Mouse (Mus musculus) heart, postnatal 36 days (tissue): Measurements from ENCODE around the gene Dusp28. TPM values are rescaled to one million over a fixed set of nuclear protein-coding genes. Genes with fewer than 3 reads are reported as not detected.

Source experiments
- DNase-seq, 2 experiments: peaks; one replicate each; pipeline ENCODE4 v3.0.0; 2021 to 2022
- intact Hi-C: fragments of 180-260 bp; cut with DNase I; formaldehyde crosslinking; loops from one replicate; pipeline ENCODE4 v1.15.1; 2025
- total RNA-seq, 2 experiments: library from RNA; stranded (reverse); gene quantifications; 2 replicates each; pipeline ENCODE4 v1.2.3; 2021

The Dusp28 gene
- total RNA-seq, 2 experiments from 2014 or later, result 12.3 to 13.9 TPM

DNA sequence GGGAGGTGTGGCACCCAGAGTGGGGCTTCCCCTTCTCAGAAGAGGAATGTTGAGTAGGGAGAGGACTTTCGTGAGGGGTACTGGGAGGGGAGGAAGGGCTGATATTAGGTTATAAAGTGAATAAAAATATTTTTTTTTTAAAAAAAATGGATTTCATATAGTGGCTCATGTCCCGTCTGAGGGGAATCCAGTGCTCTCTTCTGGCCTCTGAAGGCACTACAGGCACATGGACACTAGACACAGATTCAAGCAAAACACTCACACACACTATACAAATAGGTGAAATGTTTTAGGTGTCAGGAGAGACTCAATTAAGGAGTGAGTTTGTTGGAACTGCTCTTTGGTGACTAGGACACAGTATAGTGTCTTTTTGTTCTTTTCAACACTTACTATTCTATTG lies 29.2 kb downstream of the Dusp28 start:
- intact Hi-C loops, result loop anchor here (2.0 kb wide), 1 partner anchor 25 kb away; the partner anchor contains the start of gene Rnpepl1
- DNase-seq, result no peak

GRCm38 (mm10) chr1:92936467-92936866 lies 29.7 kb downstream of the Dusp28 start:
- intact Hi-C loops, result no loop called here
- no peak for DNase-seq

DNA sequence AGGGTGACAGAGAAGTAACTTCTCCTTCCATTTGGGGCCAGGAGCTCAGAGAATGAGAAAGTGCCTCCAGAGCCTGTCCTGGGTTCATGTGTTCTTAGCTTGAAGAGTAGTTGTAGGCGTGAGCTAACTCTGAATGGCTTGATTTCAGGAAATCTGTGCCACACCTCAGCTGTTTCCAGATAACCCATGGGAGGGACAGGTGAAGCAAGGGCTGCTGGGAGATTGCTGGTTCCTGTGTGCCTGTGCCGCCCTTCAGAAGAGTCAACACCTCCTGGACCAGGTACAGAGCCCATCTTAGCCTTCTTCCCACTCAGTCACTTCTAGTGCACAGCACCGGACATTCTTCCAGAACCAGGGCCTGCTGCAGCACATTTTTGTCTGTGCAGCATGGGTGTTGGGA lies 31.0 kb downstream of the Dusp28 start:
- intact Hi-C loops, result no loop called here
- DNase-seq, result no peak

GRCm38 (mm10) chr1:92939746-92940145 lies 33.0 kb downstream of the Dusp28 start:
- no peak for DNase-seq
- intact Hi-C loops, result no loop called here

- intact Hi-C loops, result no loop called here
- no peak for DNase-seq
Observed at GRCm38 (mm10) chr1:92943219-92943989, 36.6 kb downstream of the Dusp28 start.

- intact Hi-C loops, result no loop called here
- no peak for DNase-seq
Observed at GRCm38 (mm10) chr1:92947966-92948365, 41.2 kb downstream of the Dusp28 start.

DNA sequence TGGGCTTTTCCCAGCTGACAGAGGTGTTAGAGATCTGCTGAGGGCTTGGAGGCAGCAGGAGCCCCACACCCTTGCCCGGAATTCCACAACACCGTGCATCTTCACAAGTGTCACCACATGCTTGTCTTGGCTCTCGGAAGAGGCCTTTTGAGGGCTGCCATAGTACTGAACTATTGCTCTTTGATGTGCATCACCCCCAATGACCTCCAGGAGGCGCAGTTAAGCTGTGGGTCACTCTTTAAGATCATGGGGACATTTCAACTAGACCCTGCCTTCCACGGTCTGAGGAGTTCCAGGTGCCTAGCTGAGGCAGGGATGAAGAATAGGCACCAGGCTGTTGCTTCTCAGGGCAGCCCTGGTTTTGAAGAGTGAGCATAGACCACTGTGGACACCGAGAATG lies 42.6 kb downstream of the Dusp28 start:
- intact Hi-C loops, result no loop called here
- DNase-seq, result peak in 1 of 2 experiments; percentile 26

- intact Hi-C loops, result loop anchor here (5.0 to 10.0 kb wide), 2 partner anchors 132 to 394 kb away; partner anchors contain the start of genes Pask and Ppp1r7
- DNase-seq, result no peak
Observed at GRCm38 (mm10) chr1:92950607-92951006, 43.8 kb downstream of the Dusp28 start, which contains the start of gene Gpr35. Gene Gpr35 (plus strand): TSS chr1:92950865.

- no peak for DNase-seq
- intact Hi-C loops, result loop anchor here (5.0 to 10.0 kb wide), 2 partner anchors 129 to 391 kb away; partner anchors contain the start of genes Pask and Ppp1r7
Observed at GRCm38 (mm10) chr1:92953641-92954040, 46.9 kb downstream of the Dusp28 start.

GRCm38 (mm10) chr1:92956571-92957335 lies 50.0 kb downstream of the Dusp28 start:
- DNase-seq, result peak; percentile 78 to 81
- intact Hi-C loops, result loop anchor here (1.0 to 10.0 kb wide), 4 partner anchors 55 to 388 kb away; partner anchors contain the start of genes Pask and Ppp1r7

Other genes starting within 250 kb of the Dusp28 start
- gene Gpc1, start 75.3 kb upstream of the Dusp28 start, total RNA-seq, result 100 to 1,000 TPM; 425 to 453 TPM
- gene Ankmy1, start 4.1 kb upstream of the Dusp28 start, total RNA-seq, result not detected
- 10 to 100 TPM; 79.4 to 82.5 TPM for gene Rnpepl1, start 3.8 kb downstream of the Dusp28 start, total RNA-seq
- 1 to 10 TPM; 8.0 to 8.2 TPM for gene Capn10, start 27.4 kb downstream of the Dusp28 start, total RNA-seq
- under 1 TPM; 0.36 to 0.41 TPM for gene Gpr35, start 43.9 kb downstream of the Dusp28 start, total RNA-seq
- not detected for gene Aqp12, start 99.4 kb downstream of the Dusp28 start, total RNA-seq
- gene Kif1a, start 195.0 kb downstream of the Dusp28 start, total RNA-seq, result 1 to 10 TPM; 1.7 to 2.0 TPM
- not detected for gene Agxt, start 228.3 kb downstream of the Dusp28 start, total RNA-seq